In the genomic region with DNA sequence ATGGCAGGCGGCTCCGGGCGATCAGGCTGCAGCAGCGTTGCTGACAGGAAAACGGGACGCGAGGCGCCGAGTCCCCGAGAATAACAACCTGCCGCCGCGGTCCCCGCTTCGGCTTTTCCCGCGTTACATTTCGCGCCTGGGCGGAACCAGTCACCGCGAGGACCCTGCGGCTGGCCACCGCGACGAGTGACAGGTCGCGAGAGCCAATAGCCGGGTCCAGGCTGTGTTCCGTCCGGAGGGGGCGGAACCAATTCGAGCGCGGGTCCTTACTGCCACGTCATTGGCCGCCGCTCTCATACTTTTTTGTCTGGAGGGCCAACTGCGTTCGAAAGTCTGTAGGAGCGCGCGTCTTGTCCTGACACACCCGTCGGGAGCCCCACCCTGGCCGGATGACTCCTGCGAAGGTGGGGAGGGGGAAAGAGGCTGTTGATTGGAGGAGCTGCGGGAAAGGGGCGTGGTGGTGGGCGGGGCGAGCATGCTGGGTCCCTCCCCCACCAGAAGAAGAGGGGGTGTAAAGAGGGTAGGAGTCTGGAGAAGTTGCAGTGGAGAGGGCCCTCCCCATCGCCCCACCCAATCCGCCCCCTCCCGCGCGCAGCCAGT, we compare ENCODE assay signal across 8 mouse cellular contexts. TPM values are rescaled to one million over a fixed set of nuclear protein-coding genes. Genes with fewer than 3 reads are reported as not detected.
DNase-seq lines count a peak whose midpoint lies in the region; ATAC-seq lines count a peak whose summit lies in the region.

Gene Zfp367 (minus strand): TSS at position 120 of the 600 bp plus-strand sequence.

- H3K27me3 ChIP-seq in hindbrain, embryonic 12.5 days = no peaks in the 10 kb centered on the region

- DNase-seq in NIH3T3 (ENCODE audit: low read depth) = peak; percentile 98
- DNase-seq in cerebellum, postnatal 10 days = peak; percentile 97 to 98
- peak; percentile 97 for DNase-seq in frontal cortex, postnatal 10 days (ENCODE audit: low spot score in 2 of 2)
- peak; percentile 96 for DNase-seq in layer of hippocampus, postnatal 14 days (ENCODE audit: low spot score in 2 of 2)
- peak; percentile 98 for DNase-seq in lung, postnatal 14 days
- peak; percentile 78 for DNase-seq in retina, adult 2 months (ENCODE audit: low read depth, low spot score)
- DNase-seq in thymus, postnatal 36 days = peak; percentile 99 to 100

- peak within 1 kb of the TSS; percentile 76 for H3K27ac ChIP-seq in hindbrain, embryonic 12.5 days

- no peaks in the 10 kb centered on the region for H3K9me3 ChIP-seq in hindbrain, embryonic 12.5 days (replicated peaks)

- peak within 1 kb of the TSS; percentile 93 for H3K4me3 ChIP-seq in hindbrain, embryonic 12.5 days

- peak; percentile 98 for ATAC-seq in hindbrain, embryonic 12.5 days (ENCODE audit: low FRiP score)

- under 1% methylated on average over 54 of the region's 56 CpGs for WGBS in hindbrain, embryonic 12.5 days

- no peaks in the 10 kb centered on the region for H3K36me3 ChIP-seq in hindbrain, embryonic 12.5 days

- peak within 1 kb of the TSS; percentile 77 for H3K4me2 ChIP-seq in hindbrain, embryonic 12.5 days (replicated peaks)

- H3K9ac ChIP-seq in hindbrain, embryonic 12.5 days = peak within 1 kb of the TSS; percentile 80

- H3K4me1 ChIP-seq in hindbrain, embryonic 12.5 days = peaks cover 21% of the 10 kb centered on the region

RNA-seq across cellular contexts. Expression of gene Zfp367, which starts in this region (rescaled TPM):
- 13.8 and 14.0 TPM in 2 replicates for polyA plus RNA-seq in hindbrain, embryonic 12.5 days (2016; fragmentation: Nextera tagmentation; extraction: Ambion mirVana)
- 10 to 100 TPM in 1 of 2 experiments, 1 to 10 TPM in 1; 9.7 to 10.2 TPM for total RNA-seq in layer of hippocampus, postnatal 14 days (2021)

Comparison
In these comparisons a context has a peak if more than half of its experiments do, and no peak if none do; other contexts are left out.
1. Peak in every context shown above with its lines: DNase-seq, ATAC-seq, H3K4me3 ChIP-seq and H3K27ac ChIP-seq.